Mouse (Mus musculus): ENCODE results near the gene Pih1d1. TPM values are rescaled to one million over a fixed set of nuclear protein-coding genes. Genes with fewer than 3 reads are reported as not detected.
"Not testable (repeated sequence)": the region's sequence is repeated elsewhere in the genome, so short reads cannot be mapped to it uniquely, and the experiment has no call there.

Gene Pih1d1
- total and polyA plus RNA-seq, 2 experiments from 2014 or later = 56.3 to 152 TPM

- H3K4me1 ChIP-seq (ENCODE audit: control insufficient read depth, insufficient read depth); H3K9ac ChIP-seq (replicated peaks; ENCODE audit: low read depth, low read length); H3K4me2 ChIP-seq (ENCODE audit: low read depth, low read length); H3K4me3 ChIP-seq (ENCODE audit: low read depth, low read length); H3K27ac ChIP-seq (ENCODE audit: low read depth); H3K36me3 ChIP-seq (replicated peaks; ENCODE audit: control insufficient read depth, insufficient read depth, low read length); ATAC-seq (ENCODE audit: insufficient read depth, low read depth); DNase-seq (ENCODE audit: low spot score): not testable (repeated sequence)
- peaks cover 28% of the 10 kb centered on the region for H3K9me3 ChIP-seq (replicated peaks; ENCODE audit: control insufficient read depth, low read length)
- peaks cover 68% of the 10 kb centered on the region for H3K27me3 ChIP-seq (ENCODE audit: control insufficient read depth, insufficient read depth, low read length)
- TF ChIP-seq CTCF (IDR thresholded peaks at IDR 0.05; ENCODE audit: low read depth) = peak; percentile 43
- WGBS = 43% methylated on average over 1 of the region's 1 CpGs
Observed at GRCm38 (mm10) chr7:45173772-45174171, 19.7 kb downstream of the Pih1d1 start.

- DNase-seq (ENCODE audit: low spot score) = no peak
- WGBS = 6% methylated on average over 27 of the region's 29 CpGs
- ATAC-seq (ENCODE audit: insufficient read depth, low read depth) = no peak
- Histone ChIP-seq H3K27ac (ENCODE audit: low read depth) (no peak overlapping the region), H3K4me3 (ENCODE audit: low read depth, low read length) (peak overlapping the region; percentile 16; the same call in 1 of the 2 replicates), H3K36me3 (replicated peaks; ENCODE audit: control insufficient read depth, insufficient read depth, low read length) (no peaks in the 10 kb centered on the region), H3K4me1 (ENCODE audit: control insufficient read depth, insufficient read depth) (no peaks in the 10 kb centered on the region), H3K9ac (replicated peaks; ENCODE audit: low read depth, low read length) (no peak overlapping the region), H3K4me2 (ENCODE audit: low read depth, low read length) (no peak overlapping the region), H3K9me3 (replicated peaks; ENCODE audit: control insufficient read depth, low read length) (peaks cover 19% of the 10 kb centered on the region), H3K27me3 (ENCODE audit: control insufficient read depth, insufficient read depth, low read length) (peaks cover 68% of the 10 kb centered on the region)
- TF ChIP-seq EP300 (IDR thresholded peaks at IDR 0.05; ENCODE audit: low read depth) (no peak), CTCF (IDR thresholded peaks at IDR 0.05; ENCODE audit: low read depth) (no peak)
Observed at GRCm38 (mm10) chr7:45174567-45175280, 20.6 kb downstream of the Pih1d1 start.

GRCm38 (mm10) chr7:45175398-45175797 is 21.3 kb downstream of the Pih1d1 start:
- peaks cover 12% of the 10 kb centered on the region for H3K9me3 ChIP-seq (replicated peaks; ENCODE audit: control insufficient read depth, low read length)
- no peaks in the 10 kb centered on the region for H3K36me3 ChIP-seq (replicated peaks; ENCODE audit: control insufficient read depth, insufficient read depth, low read length)
- H3K27ac ChIP-seq (ENCODE audit: low read depth) = no peak overlapping the region
- H3K4me1 ChIP-seq (ENCODE audit: control insufficient read depth, insufficient read depth) = no peaks in the 10 kb centered on the region
- no peak for DNase-seq (ENCODE audit: low spot score)
- peaks cover 74% of the 10 kb centered on the region for H3K27me3 ChIP-seq (ENCODE audit: control insufficient read depth, insufficient read depth, low read length)
- no peak overlapping the region for H3K9ac ChIP-seq (replicated peaks; ENCODE audit: low read depth, low read length)
- ATAC-seq (ENCODE audit: insufficient read depth, low read depth) = no peak
- H3K4me3 ChIP-seq (ENCODE audit: low read depth, low read length) = no peak overlapping the region
- 9% methylated on average over 13 of the region's 13 CpGs for WGBS
- no peak overlapping the region for H3K4me2 ChIP-seq (ENCODE audit: low read depth, low read length)
- TF ChIP-seq CTCF (IDR thresholded peaks at IDR 0.05; ENCODE audit: low read depth) (no peak), EP300 (IDR thresholded peaks at IDR 0.05; ENCODE audit: low read depth) (no peak)

GRCm38 (mm10) chr7:45175929-45176328 is 21.8 kb downstream of the Pih1d1 start:
- WGBS = 2% methylated on average over 23 of the region's 23 CpGs
- peak overlapping the region; percentile 27 for H3K4me3 ChIP-seq (ENCODE audit: low read depth, low read length)
- no peak for ATAC-seq (ENCODE audit: insufficient read depth, low read depth)

GRCm38 (mm10) chr7:45176356-45176755 is 22.3 kb downstream of the Pih1d1 start:
- Histone ChIP-seq H3K4me1 (ENCODE audit: control insufficient read depth, insufficient read depth) (no peaks in the 10 kb centered on the region), H3K36me3 (replicated peaks; ENCODE audit: control insufficient read depth, insufficient read depth, low read length) (no peaks in the 10 kb centered on the region), H3K27ac (ENCODE audit: low read depth) (no peak overlapping the region), H3K27me3 (ENCODE audit: control insufficient read depth, insufficient read depth, low read length) (peaks cover 83% of the 10 kb centered on the region), H3K9ac (replicated peaks; ENCODE audit: low read depth, low read length) (no peak overlapping the region), H3K4me3 (ENCODE audit: low read depth, low read length) (peak overlapping the region; percentile 27), H3K4me2 (ENCODE audit: low read depth, low read length) (peak overlapping the region; percentile 25), H3K9me3 (replicated peaks; ENCODE audit: control insufficient read depth, low read length) (0 out of 2 replicates have a peak, but pooled peaks cover 4% of the 10 kb centered on the region)
- ATAC-seq (ENCODE audit: insufficient read depth, low read depth) (no peak), DNase-seq (ENCODE audit: low spot score) (no peak)
- WGBS = 4% methylated on average over 27 of the region's 31 CpGs
- TF ChIP-seq CTCF (IDR thresholded peaks at IDR 0.05; ENCODE audit: low read depth) = no peak
- no peak for TF ChIP-seq EP300 (IDR thresholded peaks at IDR 0.05; ENCODE audit: low read depth)

More at GRCm38 (mm10) chr7:45175929-45176328, 21.8 kb downstream of the Pih1d1 start:
- Histone ChIP-seq H3K9ac (replicated peaks; ENCODE audit: low read depth, low read length) (no peak overlapping the region), H3K9me3 (replicated peaks; ENCODE audit: control insufficient read depth, low read length) (peaks cover 7% of the 10 kb centered on the region; the same call in 1 of the 2 replicates), H3K4me1 (ENCODE audit: control insufficient read depth, insufficient read depth) (no peaks in the 10 kb centered on the region), H3K27me3 (ENCODE audit: control insufficient read depth, insufficient read depth, low read length) (peaks cover 79% of the 10 kb centered on the region), H3K27ac (ENCODE audit: low read depth) (no peak overlapping the region), H3K36me3 (replicated peaks; ENCODE audit: control insufficient read depth, insufficient read depth, low read length) (no peaks in the 10 kb centered on the region), H3K4me2 (ENCODE audit: low read depth, low read length) (peak overlapping the region; percentile 25)
- no peak for DNase-seq (ENCODE audit: low spot score)
- no peak for TF ChIP-seq CTCF (IDR thresholded peaks at IDR 0.05; ENCODE audit: low read depth)
- no peak for TF ChIP-seq EP300 (IDR thresholded peaks at IDR 0.05; ENCODE audit: low read depth)

All from heart, postnatal 0 days (tissue).